Mouse (Mus musculus) bone marrow, adult 2 months (tissue): ENCODE measurements at regions not wholly inside any gene's neighbourhood (a gene's known extent, or its start where the extent isn't known, plus 50 kb on each side); places are given as distances from the start of the nearest gene placed in this dataset.

Experiments
- H3K27ac ChIP-seq: fragments of 200-500 bp; 2 replicates; pipeline ENCODE4 v1.5.1; 2012; ENCODE audit warnings: low read depth, mild to moderate bottlenecking, control low read depth, inconsistent platforms, low read length; ENCODE audit not compliant: control insufficient read depth, poor library complexity, insufficient read depth
- H3K4me1 ChIP-seq: fragments of 200-500 bp; 2 replicates; pipeline ENCODE4 v1.6.1; 2011; ENCODE audit warnings: low read length; ENCODE audit not compliant: control insufficient read depth, insufficient read depth
- H3K4me3 ChIP-seq: fragments of 200-500 bp; replicated peaks from 2 replicates; pipeline ENCODE3; 2011; ENCODE audit warnings: mild to moderate bottlenecking, low read depth, low read length, control low read depth; ENCODE audit not compliant: control insufficient read depth
- CTCF ChIP-seq: fragments of 200-500 bp; IDR thresholded peaks from 2 replicates; pipeline ENCODE4 v1.5.1; 2011; ENCODE audit warnings: low read length, control low read depth; ENCODE audit not compliant: control insufficient read depth, insufficient read depth
- POLR2A ChIP-seq: fragments of 200-500 bp; IDR thresholded peaks from 2 replicates; pipeline ENCODE4 v1.6.1; 2011; ENCODE audit warnings: low read depth, mild to moderate bottlenecking, control low read depth, low read length, borderline replicate concordance; ENCODE audit not compliant: control insufficient read depth
- WGBS: fragments of 180-500 bp; shearing (Covaris S2); methylation state at CpG from one replicate; pipeline ENCODE4 v1.1.7; 2018; 5-methylcytosine and 5-hydroxymethylcytosine counted together

- Histone ChIP-seq H3K4me1 (no peaks in the 10 kb centered on the region), H3K4me3 (no peak overlapping the region), H3K27ac (no peak overlapping the region)
- no peak for TF ChIP-seq CTCF
- no peak for TF ChIP-seq POLR2A
- 32% methylated on average over 2 of the region's 2 CpGs for WGBS
Measured at GRCm38 (mm10) chr2:146753988-146754387, 101.7 kb upstream of the Kiz start.

- 73% methylated on average over 18 of the region's 18 CpGs for WGBS
- no peak overlapping the region for H3K27ac ChIP-seq
- no peaks in the 10 kb centered on the region for H3K4me1 ChIP-seq
- H3K4me3 ChIP-seq = no peak overlapping the region
- no peak for TF ChIP-seq POLR2A
- TF ChIP-seq CTCF = no peak
Measured at GRCm38 (mm10) chr2:146763522-146764144, 92.0 kb upstream of the Kiz start.

GRCm38 (mm10) chr2:146764313-146765255 lies 91.1 kb upstream of the Kiz start:
- Histone ChIP-seq H3K4me1 (no peaks in the 10 kb centered on the region), H3K27ac (no peak overlapping the region), H3K4me3 (no peak overlapping the region)
- 73% methylated on average over 12 of the region's 12 CpGs for WGBS
- TF ChIP-seq CTCF (no peak), POLR2A (no peak)

- Histone ChIP-seq H3K27ac (no peak overlapping the region), H3K4me1 (no peaks in the 10 kb centered on the region), H3K4me3 (no peak overlapping the region)
- TF ChIP-seq POLR2A (no peak), CTCF (no peak)
- WGBS = 38% methylated on average over 2 of the region's 2 CpGs
Measured at GRCm38 (mm10) chr2:146774876-146775275, 80.8 kb upstream of the Kiz start.

GRCm38 (mm10) chr2:146787132-146787810 lies 68.4 kb upstream of the Kiz start:
- Histone ChIP-seq H3K27ac (no peak overlapping the region), H3K4me3 (no peak overlapping the region), H3K4me1 (no peaks in the 10 kb centered on the region)
- TF ChIP-seq POLR2A = no peak
- TF ChIP-seq CTCF = no peak
- 42% methylated on average over 11 of the region's 11 CpGs for WGBS

- 66% methylated on average over 5 of the region's 5 CpGs for WGBS
- Histone ChIP-seq H3K4me1 (no peaks in the 10 kb centered on the region), H3K4me3 (no peak overlapping the region), H3K27ac (no peak overlapping the region)
- no peak for TF ChIP-seq CTCF
Measured at GRCm38 (mm10) chr2:146787811-146788455, 67.7 kb upstream of the Kiz start.

GRCm38 (mm10) chr2:146792844-146793420 lies 62.7 kb upstream of the Kiz start:
- no peak overlapping the region for H3K27ac ChIP-seq
- H3K4me3 ChIP-seq = no peak overlapping the region
- TF ChIP-seq POLR2A (no peak), CTCF (no peak)
- no peaks in the 10 kb centered on the region for H3K4me1 ChIP-seq
- WGBS = 85% methylated on average over 6 of the region's 6 CpGs

- Histone ChIP-seq H3K4me3 (no peak overlapping the region), H3K27ac (no peak overlapping the region), H3K4me1 (no peaks in the 10 kb centered on the region; the same call in 1 of the 2 replicates)
- no peak for TF ChIP-seq POLR2A
- TF ChIP-seq CTCF = no peak
Measured at GRCm38 (mm10) chr2:146802973-146803372, 52.7 kb upstream of the Kiz start.
